Mouse (Mus musculus) hindbrain, embryonic 15.5 days (tissue): ENCODE results near the gene Dhx8. TPM values are rescaled to one million over a fixed set of nuclear protein-coding genes. Genes with fewer than 3 reads are reported as not detected.

Source experiments
- ATAC-seq: fragments of 200-750 bp; cut with Nextera tagmentation; 2 replicates; pipeline ENCODE4 v1.8.0; 2017; ENCODE audit warnings: low read depth, moderate number of reproducible peaks, moderate TSS enrichment; ENCODE audit not compliant: low FRiP score
- H3K27ac ChIP-seq: fragments of 300-500 bp; sonication (generic); replicated peaks from 2 replicates; pipeline ENCODE4 v1.5.1; 2015; ENCODE audit warnings: mild to moderate bottlenecking, inconsistent platforms
- H3K27me3 ChIP-seq: fragments of 300-500 bp; sonication (generic); 2 replicates; pipeline ENCODE4 v1.6.1; 2015; ENCODE audit warnings: control low read depth, inconsistent platforms
- H3K36me3 ChIP-seq: fragments of 300-500 bp; sonication (generic); 2 replicates; pipeline ENCODE4 v1.6.1; 2015; ENCODE audit warnings: control low read depth, inconsistent platforms
- H3K4me1 ChIP-seq: fragments of 300-500 bp; sonication (generic); replicated peaks from 2 replicates; pipeline ENCODE4 v1.6.1; 2015; ENCODE audit warnings: control low read depth, inconsistent platforms
- H3K4me2 ChIP-seq: fragments of 300-500 bp; sonication (generic); 2 replicates; pipeline ENCODE4 v1.6.1; 2015; ENCODE audit warnings: moderate library complexity, mild to moderate bottlenecking, inconsistent platforms
- H3K4me3 ChIP-seq: fragments of 300-500 bp; sonication (generic); 2 replicates; pipeline ENCODE4 v1.5.1; 2015; ENCODE audit warnings: mild to moderate bottlenecking, inconsistent platforms
- H3K9ac ChIP-seq: fragments of 300-500 bp; sonication (generic); 2 replicates; pipeline ENCODE4 v1.6.1; 2015; ENCODE audit warnings: inconsistent platforms
- H3K9me3 ChIP-seq: fragments of 300-500 bp; sonication (generic); 2 replicates; pipeline ENCODE4 v1.6.1; 2016; ENCODE audit warnings: control low read depth, inconsistent platforms
- WGBS: fragments of 180-500 bp; shearing (Covaris S2); methylation state at CpG from one replicate; pipeline ENCODE4 v1.1.7; 2015; 5-methylcytosine and 5-hydroxymethylcytosine counted together
- polyA plus RNA-seq: library from polyadenylated mRNA; unstranded; fragments of >200 nt; fragmentation: Nextera tagmentation; extraction: Ambion mirVana; gene quantifications from 2 replicates; pipeline ENCODE4 v1.2.1, GENCODE M21; 2015

Gene Dhx8
- 28.8 and 29.2 TPM in 2 replicates for polyA plus RNA-seq

- no peaks in the 10 kb centered on the region for H3K9me3 ChIP-seq
- under 1% methylated on average over 51 of the region's 51 CpGs for WGBS
- peak within 1 kb of the TSS; percentile 78 for H3K9ac ChIP-seq
- peak within 1 kb of the TSS; percentile 91 for H3K4me2 ChIP-seq
- H3K4me3 ChIP-seq = peak within 1 kb of the TSS; percentile 95
- no peaks in the 10 kb centered on the region for H3K27me3 ChIP-seq
- peaks cover 23% of the 10 kb centered on the region for H3K36me3 ChIP-seq
- peaks cover 15% of the 10 kb centered on the region for H3K4me1 ChIP-seq
- peak; percentile 99 for ATAC-seq
- peak within 1 kb of the TSS; percentile 76 for H3K27ac ChIP-seq
Observed at GRCm38 (mm10) chr11:101732518-101733440, at the start of gene Dhx8. Dhx8 (plus strand) TSS chr11:101732919.

- Histone ChIP-seq H3K9ac (no peak overlapping the region), H3K36me3 (no peaks in the 10 kb centered on the region), H3K27ac (peak overlapping the region; percentile 51), H3K27me3 (no peaks in the 10 kb centered on the region), H3K4me3 (no peak overlapping the region), H3K4me2 (peak overlapping the region; percentile 27; the same call in 1 of the 2 replicates), H3K9me3 (no peaks in the 10 kb centered on the region), H3K4me1 (peaks cover 11% of the 10 kb centered on the region)
- no peak for ATAC-seq
- 49% methylated on average over 13 of the region's 13 CpGs for WGBS
Observed at GRCm38 (mm10) chr11:101687351-101688301, 45.1 kb upstream of the Dhx8 start.

- Histone ChIP-seq H3K4me2 (no peak overlapping the region), H3K9me3 (no peaks in the 10 kb centered on the region), H3K9ac (no peak overlapping the region), H3K4me1 (peaks cover 11% of the 10 kb centered on the region), H3K27ac (0 out of 2 replicates have a peak overlapping the region, but pooled peaks have one; percentile 14), H3K36me3 (no peaks in the 10 kb centered on the region), H3K4me3 (no peak overlapping the region), H3K27me3 (no peaks in the 10 kb centered on the region)
- ATAC-seq = no peak
- WGBS = 41% methylated on average over 10 of the region's 10 CpGs
Observed at GRCm38 (mm10) chr11:101689701-101690113, 43.0 kb upstream of the Dhx8 start.

GRCm38 (mm10) chr11:101690326-101690725 is 42.4 kb upstream of the Dhx8 start:
- no peaks in the 10 kb centered on the region for H3K27me3 ChIP-seq
- H3K4me3 ChIP-seq = no peak overlapping the region
- no peak overlapping the region for H3K4me2 ChIP-seq
- no peaks in the 10 kb centered on the region for H3K36me3 ChIP-seq
- ATAC-seq = no peak
- no peak overlapping the region for H3K27ac ChIP-seq
- H3K9me3 ChIP-seq = no peaks in the 10 kb centered on the region
- WGBS = 60% methylated on average over 5 of the region's 5 CpGs
- no peak overlapping the region for H3K9ac ChIP-seq
- peaks cover 14% of the 10 kb centered on the region for H3K4me1 ChIP-seq

GRCm38 (mm10) chr11:101695906-101696661 is 36.6 kb upstream of the Dhx8 start:
- peak overlapping the region; percentile 26 for H3K9ac ChIP-seq
- ATAC-seq = peak; percentile 60; the same call in 1 of the 2 replicates
- H3K27me3 ChIP-seq = no peaks in the 10 kb centered on the region
- H3K4me1 ChIP-seq = peaks cover 16% of the 10 kb centered on the region
- no peaks in the 10 kb centered on the region for H3K36me3 ChIP-seq
- H3K9me3 ChIP-seq = no peaks in the 10 kb centered on the region
- peak overlapping the region; percentile 28 for H3K4me3 ChIP-seq
- WGBS = 2% methylated on average over 20 of the region's 20 CpGs
- peak overlapping the region; percentile 56 for H3K4me2 ChIP-seq
- peak overlapping the region; percentile 71 for H3K27ac ChIP-seq

- no peak overlapping the region for H3K4me2 ChIP-seq
- H3K9ac ChIP-seq = no peak overlapping the region
- ATAC-seq = no peak
- H3K36me3 ChIP-seq = no peaks in the 10 kb centered on the region
- H3K4me1 ChIP-seq = peaks cover 16% of the 10 kb centered on the region
- no peak overlapping the region for H3K4me3 ChIP-seq
- H3K27me3 ChIP-seq = no peaks in the 10 kb centered on the region
- H3K9me3 ChIP-seq = no peaks in the 10 kb centered on the region
- WGBS = 88% methylated on average over 9 of the region's 9 CpGs
- H3K27ac ChIP-seq = no peak overlapping the region
Observed at GRCm38 (mm10) chr11:101697156-101697861, 35.4 kb upstream of the Dhx8 start.

- H3K9me3 ChIP-seq = no peaks in the 10 kb centered on the region
- ATAC-seq = no peak
- no peaks in the 10 kb centered on the region for H3K36me3 ChIP-seq
- H3K9ac ChIP-seq = no peak overlapping the region
- peaks cover 16% of the 10 kb centered on the region for H3K4me1 ChIP-seq
- H3K4me3 ChIP-seq = no peak overlapping the region
- no peaks in the 10 kb centered on the region for H3K27me3 ChIP-seq
- no peak overlapping the region for H3K27ac ChIP-seq
- H3K4me2 ChIP-seq = no peak overlapping the region
Observed at GRCm38 (mm10) chr11:101698114-101698513, 34.6 kb upstream of the Dhx8 start.

- Histone ChIP-seq H3K27me3 (no peaks in the 10 kb centered on the region), H3K4me3 (no peak overlapping the region), H3K27ac (no peak overlapping the region), H3K9me3 (no peaks in the 10 kb centered on the region), H3K9ac (no peak overlapping the region), H3K4me2 (no peak overlapping the region), H3K4me1 (peaks cover 22% of the 10 kb centered on the region), H3K36me3 (no peaks in the 10 kb centered on the region)
- no peak for ATAC-seq
- 92% methylated on average over 1 of the region's 1 CpGs for WGBS
Observed at GRCm38 (mm10) chr11:101699556-101699955, 33.2 kb upstream of the Dhx8 start.

GRCm38 (mm10) chr11:101699991-101700390 is 32.7 kb upstream of the Dhx8 start:
- no peak for ATAC-seq
- H3K4me3 ChIP-seq = no peak overlapping the region
- 63% methylated on average over 7 of the region's 7 CpGs for WGBS

GRCm38 (mm10) chr11:101700446-101700845 is 32.3 kb upstream of the Dhx8 start:
- no peak overlapping the region for H3K4me3 ChIP-seq
- H3K9ac ChIP-seq = no peak overlapping the region
- H3K27ac ChIP-seq = no peak overlapping the region
- H3K27me3 ChIP-seq = no peaks in the 10 kb centered on the region
- H3K9me3 ChIP-seq = no peaks in the 10 kb centered on the region
- 44% methylated on average over 12 of the region's 12 CpGs for WGBS
- peaks cover 18% of the 10 kb centered on the region for H3K4me1 ChIP-seq
- H3K4me2 ChIP-seq = no peak overlapping the region
- H3K36me3 ChIP-seq = no peaks in the 10 kb centered on the region
- ATAC-seq = no peak

More at GRCm38 (mm10) chr11:101699991-101700390, 32.7 kb upstream of the Dhx8 start:
- Histone ChIP-seq H3K4me1 (peaks cover 22% of the 10 kb centered on the region), H3K27ac (no peak overlapping the region), H3K27me3 (no peaks in the 10 kb centered on the region), H3K9me3 (no peaks in the 10 kb centered on the region), H3K36me3 (no peaks in the 10 kb centered on the region), H3K9ac (no peak overlapping the region), H3K4me2 (no peak overlapping the region)

GRCm38 (mm10) chr11:101704081-101704480 is 28.6 kb upstream of the Dhx8 start:
- no peak overlapping the region for H3K27ac ChIP-seq
- peaks cover 7% of the 10 kb centered on the region; the same call in 1 of the 2 replicates for H3K4me1 ChIP-seq
- WGBS = 42% methylated on average over 5 of the region's 5 CpGs
- no peaks in the 10 kb centered on the region for H3K9me3 ChIP-seq
- no peak overlapping the region for H3K4me2 ChIP-seq
- H3K4me3 ChIP-seq = no peak overlapping the region
- H3K27me3 ChIP-seq = no peaks in the 10 kb centered on the region
- ATAC-seq = no peak
- H3K9ac ChIP-seq = no peak overlapping the region
- H3K36me3 ChIP-seq = no peaks in the 10 kb centered on the region
